7 mouse cellular contexts compared by ENCODE assay signal in genomic region chr8:110720685-110721598, GRCm38 (mm10). TPM values are rescaled to one million over a fixed set of nuclear protein-coding genes. Genes with fewer than 3 reads are reported as not detected.
DNase-seq lines count a peak whose midpoint lies in the region; ATAC-seq lines count a peak whose summit lies in the region.

Mtss1l (plus strand) TSS chr8:110721476.

- peak within 1 kb of the TSS; percentile 77 for H3K4me2 ChIP-seq in midbrain, embryonic 12.5 days (replicated peaks)
- H3K4me2 ChIP-seq in stomach, embryonic 15.5 days, result peak within 1 kb of the TSS; percentile 65

- 0 out of 2 replicates have a peak, but pooled peaks cover 4% of the 10 kb centered on the region for H3K36me3 ChIP-seq in midbrain, embryonic 12.5 days
- H3K36me3 ChIP-seq in stomach, embryonic 15.5 days, result no peaks in the 10 kb centered on the region

- H3K9me3 ChIP-seq in midbrain, embryonic 12.5 days, result no peaks in the 10 kb centered on the region
- H3K9me3 ChIP-seq in stomach, embryonic 15.5 days, result no peaks in the 10 kb centered on the region

- DNase-seq in adrenal gland, adult 2 months, result peak; percentile 88
- DNase-seq in cerebellum, postnatal 4 days (ENCODE audit: low spot score in 2 of 2), result peak; percentile 71 to 81
- peak; percentile 90 for DNase-seq in gastrocnemius, postnatal 14 days
- DNase-seq in hindlimb bud, embryonic 11.5 days (ENCODE audit: extremely low spot score, low read depth, low spot score), result peak; percentile 49
- peak; percentile 69 to 70 for DNase-seq in left cerebral cortex, postnatal 36 days (ENCODE audit: low spot score in 2 of 2)

- H3K9ac ChIP-seq in midbrain, embryonic 12.5 days (replicated peaks), result peak within 1 kb of the TSS; percentile 92
- peak within 1 kb of the TSS; percentile 89 for H3K9ac ChIP-seq in stomach, embryonic 15.5 days

- intact Hi-C loops in gastrocnemius, postnatal 14 days (cut with DNase I; ENCODE audit: low total_unique reads), result no loop called here
- intact Hi-C loops in left cerebral cortex, postnatal 36 days (cut with DNase I), result loop anchor here (5.0 kb wide), 1 partner anchor 59 kb away; no protein-coding TSS in a partner anchor

- H3K27ac ChIP-seq in midbrain, embryonic 12.5 days (replicated peaks), result peak within 1 kb of the TSS; percentile 90
- peak within 1 kb of the TSS; percentile 95 for H3K27ac ChIP-seq in stomach, embryonic 15.5 days

- WGBS in midbrain, embryonic 12.5 days, result 4% methylated on average over 73 of the region's 75 CpGs
- 5% methylated on average over 59 of the region's 75 CpGs for WGBS in stomach, embryonic 15.5 days

- H3K4me1 ChIP-seq in midbrain, embryonic 12.5 days, result peaks cover 64% of the 10 kb centered on the region
- peaks cover 80% of the 10 kb centered on the region for H3K4me1 ChIP-seq in stomach, embryonic 15.5 days

- H3K27me3 ChIP-seq in midbrain, embryonic 12.5 days, result no peaks in the 10 kb centered on the region
- H3K27me3 ChIP-seq in stomach, embryonic 15.5 days (replicated peaks), result no peaks in the 10 kb centered on the region

- ATAC-seq in midbrain, embryonic 12.5 days (ENCODE audit: low FRiP score, low read depth), result peak; percentile 88
- peak; percentile 76 for ATAC-seq in stomach, embryonic 15.5 days (ENCODE audit: insufficient read depth, low FRiP score, low read depth)

- H3K4me3 ChIP-seq in midbrain, embryonic 12.5 days, result peak within 1 kb of the TSS; percentile 77
- peak within 1 kb of the TSS; percentile 72 for H3K4me3 ChIP-seq in stomach, embryonic 15.5 days (replicated peaks)

RNA-seq across cellular contexts. Expression of gene Mtss1l, which starts in this region (rescaled TPM):
- 10 to 100 TPM; 20.2 to 20.6 TPM for total RNA-seq in adrenal gland, adult 2 months (2021)
- 64.0 and 71.3 TPM in 2 replicates for polyA plus RNA-seq in adrenal gland, adult 2 months (2012; rRNA removed)
- total RNA-seq in gastrocnemius, postnatal 14 days (2021), result 10 to 100 TPM; 44.3 to 47.6 TPM
- total RNA-seq in left cerebral cortex, postnatal 36 days (2021), result 100 to 1,000 TPM; 196 to 205 TPM
- 10.5 and 10.6 TPM in 2 replicates for polyA plus RNA-seq in midbrain, embryonic 12.5 days (2016; fragmentation: Nextera tagmentation; extraction: Ambion mirVana)
- 15.9 and 16.2 TPM in 2 replicates for polyA plus RNA-seq in stomach, embryonic 15.5 days (2015; fragmentation: Nextera tagmentation; extraction: Ambion mirVana)

Comparison
In these comparisons a context has a peak if more than half of its experiments do, and no peak if none do; other contexts are left out.
1. Peak in every context shown above with its lines: DNase-seq, ATAC-seq, H3K4me3 ChIP-seq and H3K27ac ChIP-seq.
2. RNA of gene Mtss1l (total RNA-seq): 196 to 205 TPM in left cerebral cortex, postnatal 36 days; 44.3 to 47.6 TPM in gastrocnemius, postnatal 14 days and 20.2 to 20.6 TPM in adrenal gland, adult 2 months; every median in the first group is over 4 times any median in the second.